Mouse (Mus musculus): ENCODE data around the gene Nfe2. TPM values are rescaled to one million over a fixed set of nuclear protein-coding genes. Genes with fewer than 3 reads are reported as not detected.
"Not testable (repeated sequence)": the region's sequence is repeated elsewhere in the genome, so short reads cannot be mapped to it uniquely, and the experiment has no call there.

Gene Nfe2
- polyA plus RNA-seq, 1 experiment from 2014 or later = 3.8 TPM

DNA sequence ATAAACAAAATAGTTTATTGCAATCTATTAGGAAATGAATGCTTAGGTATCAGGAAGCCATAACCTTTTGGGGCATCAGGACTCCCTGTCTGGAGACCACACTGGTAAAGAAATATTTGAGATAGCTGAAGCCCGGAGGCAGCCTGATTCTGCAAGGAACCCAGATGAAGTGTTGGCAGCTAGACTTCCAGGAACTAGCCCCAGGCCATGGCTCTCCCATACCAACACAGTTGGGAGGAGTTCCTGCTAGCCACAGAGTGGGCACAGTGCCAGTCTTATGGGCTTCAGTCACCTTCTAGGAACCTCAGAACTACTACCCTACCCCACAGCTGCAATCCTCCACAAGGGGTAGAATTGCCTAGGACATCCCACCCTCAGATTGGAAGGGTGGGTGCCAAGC is 1.8 kb upstream of the Nfe2 start:
- Histone ChIP-seq H3K27me3 (peaks cover 18% of the 10 kb centered on the region), H3K27ac (replicated peaks) (no peak overlapping the region), H3K4me2 (replicated peaks) (no peak overlapping the region), H3K4me1 (peaks cover 11% of the 10 kb centered on the region), H3K9ac (replicated peaks) (no peak overlapping the region), H3K36me3 (no peaks in the 10 kb centered on the region), H3K4me3 (no peak overlapping the region), H3K9me3 (no peaks in the 10 kb centered on the region)
- WGBS = 96% methylated on average over 1 of the region's 1 CpGs
- no peak for ATAC-seq (ENCODE audit: low FRiP score, low read depth)

DNA sequence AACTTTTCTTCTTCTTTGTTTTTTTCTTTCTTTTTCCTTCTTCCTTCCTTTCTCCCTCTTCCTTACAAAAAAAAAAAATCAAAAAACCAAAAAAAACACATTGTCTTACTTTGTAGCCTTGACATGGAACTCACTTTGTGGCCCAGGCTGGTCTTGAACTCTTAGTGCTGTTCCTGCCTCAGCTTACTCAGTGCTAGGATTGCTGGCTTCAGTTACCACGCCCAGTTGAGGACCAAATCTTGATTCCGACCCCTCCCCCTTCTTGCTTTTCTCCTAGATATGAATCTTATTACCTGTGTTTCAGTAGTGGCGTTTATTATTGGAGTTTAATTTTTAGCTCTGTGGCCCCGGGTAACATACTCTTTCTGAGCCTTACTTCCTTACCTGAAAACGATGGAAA is 959 bp upstream of the Nfe2 start:
- H3K4me1 ChIP-seq = peaks cover 15% of the 10 kb centered on the region
- H3K36me3 ChIP-seq = no peaks in the 10 kb centered on the region
- no peak overlapping the region for H3K9ac ChIP-seq (replicated peaks)
- WGBS = 84% methylated on average over 5 of the region's 5 CpGs
- ATAC-seq (ENCODE audit: low FRiP score, low read depth) = no peak
- H3K27ac ChIP-seq (replicated peaks) = no peak overlapping the region
- no peak overlapping the region for H3K4me3 ChIP-seq
- no peaks in the 10 kb centered on the region for H3K9me3 ChIP-seq
- no peak overlapping the region for H3K4me2 ChIP-seq (replicated peaks)
- H3K27me3 ChIP-seq = peaks cover 25% of the 10 kb centered on the region

DNA sequence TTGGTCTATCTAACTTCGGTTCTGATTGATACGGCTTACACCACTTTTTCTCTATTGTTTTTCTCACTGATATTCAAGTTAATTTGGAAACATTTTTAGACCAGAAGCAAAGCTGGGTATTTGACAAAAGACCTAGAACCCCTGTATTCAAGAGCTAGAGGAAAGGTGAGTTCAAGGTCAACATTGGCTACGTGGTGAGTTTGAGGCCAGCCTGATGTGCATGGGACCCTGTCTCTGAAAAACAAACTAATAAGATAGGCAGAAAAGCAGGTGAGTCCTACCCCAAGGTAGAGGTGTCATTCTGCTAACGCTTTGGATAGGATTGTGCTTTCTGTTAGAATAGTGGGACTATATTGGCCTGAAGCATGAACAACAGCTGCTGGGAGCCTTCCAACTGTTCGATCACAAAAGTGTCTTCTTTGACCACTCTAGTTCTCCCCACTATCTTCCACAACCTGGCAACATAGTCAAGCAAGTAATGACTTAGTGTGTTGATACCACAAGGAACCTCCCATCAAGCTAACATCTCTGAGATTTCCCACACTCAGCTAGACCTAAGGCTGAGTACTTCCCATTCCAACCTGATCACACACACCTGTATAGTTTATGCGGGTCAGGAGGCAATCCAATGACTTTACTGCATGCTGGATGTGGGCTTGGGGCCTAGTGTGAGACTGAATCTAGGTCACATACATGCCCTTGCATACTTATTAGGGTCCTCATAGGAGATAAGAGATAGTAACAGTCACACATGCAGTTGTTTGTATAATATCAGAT is 1.8 kb downstream of the Nfe2 start:
- Histone ChIP-seq H3K4me1 (peaks cover 15% of the 10 kb centered on the region), H3K27me3 (peaks cover 25% of the 10 kb centered on the region), H3K9ac (replicated peaks) (no peak overlapping the region), H3K4me2 (replicated peaks) (no peak overlapping the region), H3K9me3 (no peaks in the 10 kb centered on the region), H3K27ac (replicated peaks) (no peak overlapping the region), H3K4me3 (no peak overlapping the region), H3K36me3 (no peaks in the 10 kb centered on the region)
- WGBS = 93% methylated on average over 6 of the region's 6 CpGs
- ATAC-seq (ENCODE audit: low FRiP score, low read depth) = no peak

DNA sequence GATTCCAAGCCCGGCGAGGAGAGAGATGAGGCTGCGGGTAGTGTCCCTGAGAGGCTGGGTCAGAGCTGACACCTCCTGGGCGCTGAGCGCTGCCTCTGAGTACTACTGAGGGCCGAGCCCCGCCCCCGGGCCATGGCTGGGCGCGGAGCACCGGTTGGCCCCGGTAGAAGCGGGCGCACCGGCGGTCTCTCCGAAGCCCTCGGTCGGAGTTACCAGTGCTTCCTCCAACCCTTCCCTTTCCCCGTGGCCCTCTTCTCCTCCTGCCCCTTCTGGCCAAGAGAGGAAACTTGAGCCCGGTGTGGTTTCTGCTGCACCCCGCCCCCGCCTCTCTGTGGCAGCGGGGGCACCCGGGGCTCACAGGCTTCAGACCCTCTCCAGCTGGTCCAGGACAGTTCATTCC is 3.0 kb downstream of the Nfe2 start:
- peak overlapping the region; percentile 77 for H3K4me2 ChIP-seq (replicated peaks)
- H3K27ac ChIP-seq (replicated peaks) = no peak overlapping the region
- peaks cover 25% of the 10 kb centered on the region for H3K27me3 ChIP-seq
- ATAC-seq (ENCODE audit: low FRiP score, low read depth) = peak; percentile 59
- H3K9ac ChIP-seq (replicated peaks) = peak overlapping the region; percentile 60
- 1% methylated on average over 25 of the region's 25 CpGs for WGBS
- peaks cover 18% of the 10 kb centered on the region for H3K4me1 ChIP-seq
- H3K36me3 ChIP-seq = no peaks in the 10 kb centered on the region
- H3K4me3 ChIP-seq = peak overlapping the region; percentile 39
- no peaks in the 10 kb centered on the region for H3K9me3 ChIP-seq

DNA sequence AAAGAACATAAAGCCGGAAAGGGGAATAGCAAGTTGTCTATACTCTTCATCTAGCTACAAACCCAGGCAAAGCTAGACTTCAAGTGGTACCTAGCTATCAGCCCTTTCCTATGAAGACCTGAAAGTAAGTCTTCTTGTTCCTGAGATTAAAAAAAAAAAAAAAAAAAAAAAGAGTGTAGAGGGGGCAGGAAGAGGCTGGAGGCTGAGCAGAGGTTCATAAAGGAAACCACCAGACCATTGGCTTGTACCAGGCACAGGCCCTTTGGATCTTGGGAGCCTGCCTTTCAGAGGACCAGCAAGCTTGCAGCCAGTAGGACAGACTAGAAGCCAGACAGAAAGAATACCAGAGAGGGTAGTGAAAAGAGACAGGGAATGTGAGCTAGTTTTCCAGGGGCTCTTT is 4.9 kb downstream of the Nfe2 start:
- 86% methylated on average over 1 of the region's 1 CpGs for WGBS
- Histone ChIP-seq H3K27ac (replicated peaks) (no peak overlapping the region), H3K9me3 (no peaks in the 10 kb centered on the region), H3K4me1 (peaks cover 17% of the 10 kb centered on the region), H3K36me3 (peaks cover 9% of the 10 kb centered on the region), H3K4me3 (no peak overlapping the region), H3K27me3 (peaks cover 23% of the 10 kb centered on the region), H3K4me2 (replicated peaks) (no peak overlapping the region), H3K9ac (replicated peaks) (no peak overlapping the region)
- ATAC-seq (ENCODE audit: low FRiP score, low read depth) = no peak

DNA sequence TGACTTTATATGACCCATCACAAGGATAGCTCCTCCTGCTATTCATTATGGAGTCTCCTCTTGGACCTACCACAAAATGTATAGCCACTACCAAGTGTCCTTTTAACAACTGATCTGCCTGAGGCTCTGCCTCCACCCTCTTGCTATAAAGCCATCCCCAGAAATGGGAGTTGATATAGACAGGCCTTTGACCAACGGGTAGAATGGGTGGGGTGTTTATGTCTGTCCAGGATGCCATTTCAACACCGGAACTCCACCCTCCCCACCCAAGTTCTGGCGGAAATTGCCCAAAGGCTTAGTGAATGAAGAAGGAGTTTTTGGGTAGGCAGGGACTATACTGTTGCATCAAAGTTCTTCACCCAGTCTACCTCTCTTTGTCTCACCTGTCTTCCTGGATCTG is 5.5 kb downstream of the Nfe2 start:
- Histone ChIP-seq H3K4me3 (no peak overlapping the region), H3K36me3 (peaks cover 16% of the 10 kb centered on the region), H3K9me3 (no peaks in the 10 kb centered on the region), H3K4me2 (replicated peaks) (no peak overlapping the region), H3K27me3 (peaks cover 16% of the 10 kb centered on the region), H3K27ac (replicated peaks) (no peak overlapping the region), H3K9ac (replicated peaks) (no peak overlapping the region), H3K4me1 (peaks cover 15% of the 10 kb centered on the region)
- ATAC-seq (ENCODE audit: low FRiP score, low read depth) = no peak
- 87% methylated on average over 3 of the region's 3 CpGs for whole genome bisulfite sequencing

DNA sequence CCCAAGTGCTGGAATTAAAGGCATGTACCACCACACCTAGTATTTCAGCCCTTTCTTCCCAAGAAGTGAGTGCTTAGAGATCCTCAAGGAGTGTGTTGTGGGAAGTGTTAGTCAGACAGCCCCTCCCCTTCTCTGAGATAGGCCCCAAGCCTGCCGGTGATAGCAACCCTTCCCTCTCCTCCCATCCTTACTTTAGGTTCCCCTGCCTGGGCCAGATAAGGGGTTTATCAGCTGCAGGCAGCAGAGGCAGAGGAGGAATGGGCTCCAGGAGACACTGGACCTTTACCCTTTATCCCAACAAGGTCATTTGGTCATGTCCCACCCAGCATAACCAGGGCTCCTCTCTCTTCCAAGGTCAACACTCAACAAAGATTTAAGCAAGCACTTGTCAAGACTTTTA is 6.6 kb downstream of the Nfe2 start:
- WGBS = 80% methylated on average over 1 of the region's 1 CpGs
- no peak for ATAC-seq (ENCODE audit: low FRiP score, low read depth)

DNA sequence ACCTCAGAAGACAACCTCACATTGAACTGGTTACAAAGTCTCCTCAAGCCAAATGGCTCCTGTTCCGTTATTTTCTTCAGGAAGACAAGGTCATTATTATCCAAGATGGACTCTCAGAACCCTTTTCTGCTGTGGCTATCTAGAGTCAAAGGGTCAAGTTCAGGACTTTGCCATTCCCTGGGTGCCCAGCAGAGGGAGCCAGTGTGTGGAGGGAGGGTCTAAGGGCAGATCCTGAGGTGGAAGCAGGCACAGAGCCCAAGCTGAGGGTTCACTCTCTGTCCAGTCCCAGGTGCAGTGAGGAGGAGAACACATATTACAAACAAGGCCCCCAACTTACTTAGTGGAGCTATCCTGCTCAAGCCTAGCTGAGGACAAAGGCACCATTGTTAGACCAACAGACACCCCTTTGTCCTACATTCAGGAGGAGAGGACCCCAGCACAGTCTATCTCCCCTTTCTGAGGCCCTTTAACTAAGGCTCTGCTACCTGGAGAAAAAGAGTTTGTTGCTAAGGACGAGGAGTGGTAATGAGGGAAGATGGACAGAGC is 7.9 kb downstream of the Nfe2 start:
- peaks cover 10% of the 10 kb centered on the region for H3K27me3 ChIP-seq
- H3K27ac ChIP-seq (replicated peaks) = 0 out of 2 replicates have a peak overlapping the region, but pooled peaks have one; percentile 26
- no peak overlapping the region for H3K9ac ChIP-seq (replicated peaks)
- H3K4me2 ChIP-seq (replicated peaks) = no peak overlapping the region
- H3K4me3 ChIP-seq = no peak overlapping the region
- H3K4me1 ChIP-seq = peaks cover 12% of the 10 kb centered on the region
- 34% methylated on average over 2 of the region's 2 CpGs for WGBS
- H3K36me3 ChIP-seq = peaks cover 38% of the 10 kb centered on the region
- no peak for ATAC-seq (ENCODE audit: low FRiP score, low read depth)
- H3K9me3 ChIP-seq = no peaks in the 10 kb centered on the region

More for the DNA sequence above, 6.6 kb downstream of the Nfe2 start:
- H3K4me2 ChIP-seq (replicated peaks) = no peak overlapping the region
- H3K4me3 ChIP-seq = no peak overlapping the region
- no peak overlapping the region for H3K27ac ChIP-seq (replicated peaks)
- H3K36me3 ChIP-seq = peaks cover 26% of the 10 kb centered on the region
- H3K4me1 ChIP-seq = peaks cover 15% of the 10 kb centered on the region
- H3K9ac ChIP-seq (replicated peaks) = no peak overlapping the region
- H3K27me3 ChIP-seq = peaks cover 14% of the 10 kb centered on the region
- H3K9me3 ChIP-seq = no peaks in the 10 kb centered on the region

DNA sequence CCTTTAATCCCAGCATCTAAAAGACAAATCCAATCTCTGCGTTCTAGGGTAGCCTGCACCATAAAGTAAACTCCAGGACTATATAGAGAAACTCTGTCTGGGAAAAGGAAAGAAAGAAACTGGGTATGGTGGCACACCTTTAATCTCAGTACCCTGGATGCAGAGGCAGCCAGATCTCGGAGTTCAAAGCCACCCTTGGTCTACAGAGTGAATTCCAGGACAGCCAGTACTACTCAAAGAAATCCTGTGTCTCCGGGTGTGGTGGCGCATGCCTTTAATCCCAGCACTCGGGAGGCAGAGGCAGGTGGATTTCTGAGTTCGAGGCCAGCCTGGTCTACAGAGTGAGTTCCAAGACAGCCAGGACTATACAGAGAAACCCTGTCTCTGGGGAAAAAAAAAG is 8.7 kb downstream of the Nfe2 start:
- not testable (repeated sequence) for H3K27me3 ChIP-seq; H3K4me2 ChIP-seq (replicated peaks); H3K4me1 ChIP-seq; ATAC-seq (ENCODE audit: low FRiP score, low read depth); H3K27ac ChIP-seq (replicated peaks); H3K4me3 ChIP-seq; H3K9ac ChIP-seq (replicated peaks); H3K9me3 ChIP-seq
- WGBS = 86% methylated on average over 6 of the region's 6 CpGs
- peaks cover 43% of the 10 kb centered on the region for H3K36me3 ChIP-seq

DNA sequence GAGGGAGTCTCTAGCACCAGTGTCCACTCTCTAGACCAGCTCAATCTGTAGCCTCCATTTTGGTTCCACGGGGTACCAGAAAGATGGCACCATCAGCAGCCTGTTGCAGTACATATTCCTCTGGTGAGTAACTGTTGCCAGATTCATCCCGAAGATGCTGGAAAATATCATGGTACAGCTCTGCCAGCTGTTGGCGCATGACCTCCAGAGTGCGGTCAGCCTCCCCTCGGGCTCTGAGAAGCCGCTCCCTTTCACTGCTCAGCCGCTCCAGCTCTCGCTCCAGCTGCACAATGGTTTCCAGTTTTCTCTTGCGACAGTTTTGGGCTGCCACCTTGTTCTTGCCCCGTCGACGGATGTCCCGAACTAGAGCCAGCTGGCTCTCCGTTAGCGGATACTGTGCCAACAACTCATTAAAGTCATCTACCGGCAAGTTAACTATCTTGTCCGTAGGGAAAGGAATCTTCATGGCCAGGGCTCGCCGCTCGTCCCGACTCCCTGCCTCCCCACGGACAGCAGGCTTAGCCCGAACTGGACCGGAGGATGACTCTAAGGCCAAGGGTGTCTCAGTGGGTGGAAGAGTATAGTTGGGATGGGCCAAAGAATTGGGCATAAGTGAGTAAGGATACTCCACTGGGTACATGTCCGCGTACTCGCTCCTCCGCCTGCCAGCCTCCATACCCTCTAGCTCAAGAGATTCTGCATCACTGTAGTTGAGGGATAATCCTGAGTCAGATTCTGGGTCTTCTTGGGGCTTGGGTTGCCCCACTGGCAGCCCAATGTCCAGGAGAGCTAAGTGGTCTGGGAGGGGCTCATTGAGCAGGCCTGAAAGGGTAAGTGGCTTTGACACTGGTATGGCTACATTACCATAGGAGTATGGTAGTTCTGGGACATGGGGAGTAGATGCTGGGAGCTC is 9.5 kb downstream of the Nfe2 start:
- H3K9me3 ChIP-seq = no peaks in the 10 kb centered on the region
- no peak overlapping the region for H3K4me2 ChIP-seq (replicated peaks)
- H3K4me1 ChIP-seq = peaks cover 11% of the 10 kb centered on the region
- peaks cover 48% of the 10 kb centered on the region for H3K36me3 ChIP-seq
- peak; percentile 52; the same call in 1 of the 2 replicates for ATAC-seq (ENCODE audit: low FRiP score, low read depth)
- H3K4me3 ChIP-seq = no peak overlapping the region
- H3K27me3 ChIP-seq = no peaks in the 10 kb centered on the region
- WGBS = 85% methylated on average over 28 of the region's 28 CpGs
- no peak overlapping the region for H3K27ac ChIP-seq (replicated peaks)
- no peak overlapping the region for H3K9ac ChIP-seq (replicated peaks)

DNA sequence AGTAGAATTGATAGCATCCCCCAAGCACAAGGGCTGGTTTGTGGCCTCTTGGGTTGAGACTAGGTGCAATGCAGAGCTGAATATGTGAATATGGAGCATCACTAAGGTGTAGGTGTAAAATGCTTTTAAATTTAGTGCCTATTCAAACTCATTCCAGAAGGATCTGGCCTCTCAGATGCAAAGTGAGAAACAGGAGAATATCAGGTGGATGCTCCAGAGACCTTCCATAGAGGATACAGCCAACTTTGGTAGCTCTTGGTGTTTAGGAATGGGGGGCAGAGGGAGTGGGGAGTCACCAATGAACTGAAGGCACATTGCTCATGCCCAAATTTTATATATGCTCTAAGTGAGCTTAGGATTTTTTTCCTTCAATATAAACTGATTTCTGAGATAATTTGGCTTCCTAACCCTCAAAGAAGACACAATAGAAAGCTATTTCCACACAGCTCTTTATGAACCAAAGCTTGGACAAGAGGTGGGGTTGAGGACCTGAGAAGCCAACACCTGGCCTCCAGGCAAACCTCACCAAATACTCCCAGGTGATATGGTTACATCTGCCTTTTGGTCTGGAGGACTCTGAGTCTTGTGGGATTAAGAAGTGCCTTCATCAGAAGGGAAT is 10.3 kb downstream of the Nfe2 start:
- H3K27me3 ChIP-seq = no peaks in the 10 kb centered on the region
- peaks cover 19% of the 10 kb centered on the region for H3K4me1 ChIP-seq
- no peaks in the 10 kb centered on the region for H3K9me3 ChIP-seq
- ATAC-seq (ENCODE audit: low FRiP score, low read depth) = no peak
- peaks cover 55% of the 10 kb centered on the region for H3K36me3 ChIP-seq
- H3K4me3 ChIP-seq = no peak overlapping the region
- H3K4me2 ChIP-seq (replicated peaks) = no peak overlapping the region
- no peak overlapping the region for H3K9ac ChIP-seq (replicated peaks)
- no peak overlapping the region for H3K27ac ChIP-seq (replicated peaks)
